ENCODE assay signal across 8 mouse cellular contexts in the genomic region with DNA sequence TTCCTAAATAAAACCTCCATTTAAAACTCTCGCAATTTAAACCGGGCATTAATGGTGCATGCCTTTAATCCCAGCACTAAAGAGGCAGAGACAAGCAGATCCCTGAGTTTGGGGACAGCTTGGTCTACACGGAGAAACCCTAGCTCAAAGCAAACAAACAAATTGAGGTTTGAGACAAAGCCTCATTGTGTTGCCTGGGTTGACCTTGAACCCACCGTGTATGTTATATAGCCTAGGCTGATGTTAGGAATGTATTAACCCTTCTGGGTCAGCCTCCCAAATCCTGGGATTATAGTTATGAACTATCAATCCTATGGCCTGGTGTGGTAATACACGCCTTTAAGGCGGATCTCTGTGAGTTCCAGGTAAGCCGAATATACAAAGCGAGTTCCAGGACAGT. TPM values are rescaled to one million over a fixed set of nuclear protein-coding genes. Genes with fewer than 3 reads are reported as not detected.
DNase-seq lines count a peak whose midpoint lies in the region; ATAC-seq and TF ChIP-seq lines count a peak whose summit lies in the region.

No protein-coding gene starts in this region.

- H3K4me1 ChIP-seq in heart, embryonic 10.5 days = peaks cover 10% of the 10 kb centered on the region; the same call in 1 of the 2 replicates
- H3K4me1 ChIP-seq in forebrain, postnatal 0 days (ENCODE audit: insufficient read depth) = peaks cover 10% of the 10 kb centered on the region; the same call in 1 of the 2 replicates
- peaks cover 24% of the 10 kb centered on the region for H3K4me1 ChIP-seq in midbrain, embryonic 10.5 days

- H3K4me2 ChIP-seq in forebrain, postnatal 0 days (ENCODE audit: low read depth) = peak overlapping the region; percentile 56

- H3K9me3 ChIP-seq in heart, embryonic 10.5 days = no peaks in the 10 kb centered on the region
- H3K9me3 ChIP-seq in forebrain, postnatal 0 days (ENCODE audit: low read length) = no peaks in the 10 kb centered on the region
- H3K9me3 ChIP-seq in midbrain, embryonic 10.5 days (replicated peaks) = no peaks in the 10 kb centered on the region

- ATAC-seq in forebrain, postnatal 0 days = no peak

- H3K27me3 ChIP-seq in heart, embryonic 10.5 days (ENCODE audit: insufficient read depth, poor library complexity, severe bottlenecking) = no peaks in the 10 kb centered on the region
- H3K27me3 ChIP-seq in forebrain, postnatal 0 days (ENCODE audit: insufficient read depth, low read length) = no peaks in the 10 kb centered on the region
- no peaks in the 10 kb centered on the region for H3K27me3 ChIP-seq in midbrain, embryonic 10.5 days (ENCODE audit: low read depth, poor library complexity, severe bottlenecking)

- DNase-seq in heart, embryonic 10.5 days (ENCODE audit: low spot score) = no peak
- no peak for DNase-seq in heart, adult 18-20 months
- DNase-seq in ES-CJ7 (ENCODE audit: low read depth, low spot score) = peak; percentile 59
- no peak for DNase-seq in forebrain, postnatal 0 days
- DNase-seq in midbrain, embryonic 10.5 days (ENCODE audit: low spot score) = no peak
- no peak for DNase-seq in left cerebral cortex, postnatal 4 days
- DNase-seq in right cerebral cortex, postnatal 36 days (ENCODE audit: low spot score in 2 of 2) = no peak
- DNase-seq in MN1 (ENCODE audit: low spot score) = no peak

- H3K9ac ChIP-seq in forebrain, postnatal 0 days = peak overlapping the region; percentile 93

- no peak for TF ChIP-seq CTCF in forebrain, postnatal 0 days (IDR thresholded peaks at IDR 0.05; ENCODE audit: low read depth)

- WGBS in heart, embryonic 10.5 days = 37% methylated on average over 8 of the region's 8 CpGs
- WGBS in forebrain, postnatal 0 days = 38% methylated on average over 8 of the region's 8 CpGs
- WGBS in midbrain, embryonic 10.5 days = 44% methylated on average over 8 of the region's 8 CpGs

- H3K27ac ChIP-seq in heart, embryonic 10.5 days = peak overlapping the region; percentile 97
- H3K27ac ChIP-seq in forebrain, postnatal 0 days (ENCODE audit: low read depth, low read length) = peak overlapping the region; percentile 97
- peak overlapping the region; percentile 97 for H3K27ac ChIP-seq in midbrain, embryonic 10.5 days (replicated peaks)

- intact Hi-C loops in left cerebral cortex, postnatal 4 days (cut with DNase I) = no loop called here

- 0 out of 2 replicates have a peak, but pooled peaks cover 2% of the 10 kb centered on the region for H3K36me3 ChIP-seq in heart, embryonic 10.5 days
- no peaks in the 10 kb centered on the region for H3K36me3 ChIP-seq in forebrain, postnatal 0 days (ENCODE audit: insufficient read depth)
- H3K36me3 ChIP-seq in midbrain, embryonic 10.5 days = peaks cover 22% of the 10 kb centered on the region

- H3K4me3 ChIP-seq in heart, embryonic 10.5 days = peak overlapping the region; percentile 92
- H3K4me3 ChIP-seq in forebrain, postnatal 0 days (ENCODE audit: low read depth, low read length) = peak overlapping the region; percentile 87
- peak overlapping the region; percentile 78 for H3K4me3 ChIP-seq in midbrain, embryonic 10.5 days

RNA-seq across cellular contexts. Expression of gene Tra2b, which starts 0.6 kb away (rescaled TPM):
- polyA plus RNA-seq in heart, embryonic 10.5 days (2016; fragmentation: Nextera tagmentation; extraction: Ambion mirVana) = 288 and 375 TPM in 2 replicates
- total RNA-seq in heart, adult 18-20 months (2021) = 10 to 100 TPM; 42.2 to 47.8 TPM
- total RNA-seq in forebrain, postnatal 0 days (2014; rRNA removed) = 185 and 216 TPM in 2 replicates
- polyA plus RNA-seq in forebrain, postnatal 0 days (2015; fragmentation: Nextera tagmentation; extraction: Ambion mirVana) = 248 and 267 TPM in 2 replicates
- 480 and 495 TPM in 2 replicates for polyA plus RNA-seq in midbrain, embryonic 10.5 days (2016; fragmentation: Nextera tagmentation; extraction: Ambion mirVana)
- total RNA-seq in left cerebral cortex, postnatal 4 days (2021) = 100 to 1,000 TPM; 155 to 159 TPM
